Mouse (Mus musculus): ENCODE data around the gene Amt.

- TF ChIP-seq CTCF (IDR thresholded peaks at IDR 0.05; ENCODE audit: low read depth) (no peak), EP300 (IDR thresholded peaks at IDR 0.05; ENCODE audit: low read depth) (peak; percentile 66)
Measured at GRCm38 (mm10) chr9:108343835-108344234, 47.2 kb downstream of the Amt start.
